Mouse (Mus musculus) midbrain, postnatal 0 days (tissue): ENCODE results near the gene Zmynd12. TPM values are rescaled to one million over a fixed set of nuclear protein-coding genes. Genes with fewer than 3 reads are reported as not detected.

Experiments used
- ATAC-seq: fragments of 200-750 bp; cut with Nextera tagmentation; 2 replicates; pipeline ENCODE4 v1.8.0; 2017; ENCODE audit warnings: moderate number of reproducible peaks, mild to moderate bottlenecking, moderate TSS enrichment, moderate library complexity; ENCODE audit not compliant: low FRiP score
- DNase-seq: peaks from one replicate; pipeline ENCODE4 v3.0.0-alpha.2; 2015; ENCODE audit warnings: low spot score
- H3K27ac ChIP-seq: fragments of 300-500 bp; sonication (generic); 2 replicates; pipeline ENCODE4 v1.5.1; 2014; ENCODE audit warnings: low read depth, mild to moderate bottlenecking, low read length, mixed read lengths
- H3K27me3 ChIP-seq: fragments of 300-500 bp; sonication (generic); 2 replicates; pipeline ENCODE4 v1.6.1; 2014; ENCODE audit warnings: low read length, control low read depth, mixed read lengths; ENCODE audit not compliant: insufficient read depth
- H3K36me3 ChIP-seq: fragments of 300-500 bp; sonication (generic); 2 replicates; pipeline ENCODE4 v1.6.1; 2014; ENCODE audit warnings: low read length, control low read depth, mixed read lengths; ENCODE audit not compliant: insufficient read depth
- H3K4me1 ChIP-seq: fragments of 300-500 bp; sonication (generic); 2 replicates; pipeline ENCODE4 v1.6.1; 2014; ENCODE audit warnings: mild to moderate bottlenecking, control low read depth, antibody characterized with exemption, low read length, mixed read lengths; ENCODE audit not compliant: insufficient read depth
- H3K4me2 ChIP-seq: fragments of 300-500 bp; sonication (generic); 2 replicates; pipeline ENCODE4 v1.6.1; 2014; ENCODE audit warnings: low read depth, mild to moderate bottlenecking, low read length, mixed read lengths; ENCODE audit not compliant: poor library complexity, severe bottlenecking
- H3K4me3 ChIP-seq: fragments of 300-500 bp; sonication (generic); 2 replicates; pipeline ENCODE4 v1.5.1; 2014; ENCODE audit warnings: low read depth, mild to moderate bottlenecking, low read length, moderate library complexity
- H3K9ac ChIP-seq: fragments of 300-500 bp; sonication (generic); replicated peaks from 2 replicates; pipeline ENCODE4 v1.6.1; 2014; ENCODE audit warnings: mild to moderate bottlenecking, low read length, moderate library complexity, mixed read lengths; ENCODE audit not compliant: poor library complexity, severe bottlenecking
- H3K9me3 ChIP-seq: fragments of 300-500 bp; sonication (generic); 2 replicates; pipeline ENCODE4 v1.6.1; 2016; ENCODE audit warnings: low read length, control low read depth
- CTCF ChIP-seq: IDR thresholded peaks from 2 replicates; pipeline ENCODE4 v1.5.1; 2016; ENCODE audit warnings: antibody characterized with exemption, mild to moderate bottlenecking
- WGBS: fragments of 180-500 bp; shearing (Covaris S2); extraction: QIAGEN DNeasy Blood & Tissue Kit; methylation state at CpG from one replicate; pipeline ENCODE4 v1.1.7; 2014; 5-methylcytosine and 5-hydroxymethylcytosine counted together
- polyA plus RNA-seq: library from polyadenylated mRNA; unstranded; fragments of >200 nt; fragmentation: Nextera tagmentation; extraction: Ambion mirVana; gene quantifications from 2 replicates; pipeline ENCODE4 v1.2.1, GENCODE M21; 2015
- total RNA-seq: library from RNA; depleted of rRNA; stranded (reverse); fragments of >200 nt; gene quantifications from 2 replicates; pipeline ENCODE4 v1.2.3, GENCODE M21; 2014

The Zmynd12 gene
- total and polyA plus RNA-seq, 2 experiments from 2014 or later: 0.16 to 0.64 TPM

DNA sequence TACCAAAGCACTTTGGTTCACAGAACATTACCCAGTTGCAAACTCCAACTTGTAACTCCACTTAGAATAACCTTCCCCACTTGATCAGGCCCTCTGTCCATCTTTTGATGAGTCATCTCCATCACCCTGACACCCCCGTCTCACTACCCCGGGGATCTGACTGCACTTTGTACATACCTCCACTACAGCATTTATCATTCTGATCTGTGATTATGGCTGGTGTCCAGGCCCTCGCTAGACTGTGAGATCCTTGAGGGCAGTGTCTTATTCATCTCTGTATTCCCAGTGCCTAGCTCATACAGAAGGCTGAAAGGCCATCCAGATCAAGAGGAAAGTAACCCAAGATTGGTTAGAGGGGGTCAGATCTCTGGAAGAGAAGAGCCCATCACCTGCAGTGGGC is 1.4 kb upstream of the Zmynd12 start:
- Histone ChIP-seq H3K27me3 (no peaks in the 10 kb centered on the region), H3K4me3 (peak overlapping the region; percentile 49), H3K4me2 (peak overlapping the region; percentile 86), H3K27ac (no peak overlapping the region), H3K36me3 (no peaks in the 10 kb centered on the region), H3K9ac (peak overlapping the region; percentile 60), H3K4me1 (peaks cover 5% of the 10 kb centered on the region; the same call in 1 of the 2 replicates), H3K9me3 (no peaks in the 10 kb centered on the region)
- DNase-seq (no peak), ATAC-seq (no peak)
- TF ChIP-seq CTCF: no peak
- WGBS: 81% methylated on average over 3 of the region's 3 CpGs

DNA sequence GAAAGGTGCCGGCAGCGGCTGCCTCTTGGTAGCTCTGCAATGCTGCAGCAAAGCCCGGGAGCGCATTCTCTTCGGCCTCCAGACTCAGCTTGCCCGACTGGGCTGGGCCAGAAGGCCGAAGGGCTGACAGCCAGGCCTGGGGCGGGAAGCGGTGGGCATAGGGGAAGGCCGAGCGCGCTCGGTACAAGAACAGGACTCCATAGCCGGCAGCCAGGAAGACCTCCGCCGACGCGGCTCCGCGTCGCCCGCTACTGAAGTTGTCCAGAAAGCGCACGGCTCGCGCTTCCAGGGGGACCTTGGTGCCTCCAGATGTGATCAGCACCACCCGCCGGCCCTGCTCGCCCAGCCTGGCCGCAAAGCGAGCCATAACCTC is 707 bp upstream of the Zmynd12 start:
- no peak for TF ChIP-seq CTCF
- under 1% methylated on average over 30 of the region's 31 CpGs for WGBS
- DNase-seq (peak; percentile 50), ATAC-seq (no peak; the same call in 1 of the 2 replicates)
- Histone ChIP-seq H3K27ac (peak overlapping the region; percentile 84), H3K36me3 (no peaks in the 10 kb centered on the region), H3K4me1 (peaks cover 5% of the 10 kb centered on the region; the same call in 1 of the 2 replicates), H3K9ac (peak overlapping the region; percentile 60), H3K9me3 (no peaks in the 10 kb centered on the region), H3K27me3 (no peaks in the 10 kb centered on the region), H3K4me2 (peak overlapping the region; percentile 86), H3K4me3 (peak overlapping the region; percentile 49)

DNA sequence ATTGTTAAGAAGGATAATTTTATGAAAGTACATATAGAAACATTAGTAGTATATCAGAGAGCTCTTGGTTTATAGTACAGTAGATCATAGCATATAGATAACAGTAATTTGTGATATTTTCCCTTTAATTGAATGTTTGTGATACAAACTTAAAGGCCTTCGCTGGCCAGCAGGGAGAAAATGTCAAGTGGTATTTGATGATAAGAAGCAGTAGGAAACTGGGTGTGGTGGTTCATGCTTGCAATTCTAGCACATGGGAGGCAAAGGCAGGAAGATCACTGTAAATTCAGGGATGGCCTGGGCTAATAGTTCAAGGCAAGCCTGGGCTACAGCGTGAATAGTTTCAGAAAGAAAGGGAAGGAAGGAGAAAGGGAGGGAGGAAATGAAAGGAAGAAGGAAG is 2.5 kb downstream of the Zmynd12 start:
- DNase-seq: no peak

DNA sequence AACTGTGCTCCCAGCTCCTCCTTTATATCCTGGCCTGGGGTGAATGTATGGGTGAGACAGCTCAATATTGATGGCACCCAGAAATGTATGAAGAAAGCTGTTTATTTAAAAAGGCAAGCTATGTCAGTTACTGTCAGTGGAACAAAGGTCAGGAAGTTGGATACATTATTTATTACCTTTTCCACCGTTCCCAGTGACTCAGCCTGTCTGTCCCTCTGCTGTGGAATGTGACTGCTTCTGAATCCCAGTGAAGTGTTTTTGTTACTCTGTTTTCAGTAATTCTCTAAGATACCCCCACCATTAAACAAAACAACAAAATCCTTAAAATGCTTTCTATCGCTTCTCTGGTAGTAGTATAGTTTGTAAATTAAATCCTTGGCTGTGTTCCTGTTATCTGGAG is 3.0 kb downstream of the Zmynd12 start:
- TF ChIP-seq CTCF: no peak
- H3K4me1 ChIP-seq: peaks cover 5% of the 10 kb centered on the region; the same call in 1 of the 2 replicates
- H3K4me3 ChIP-seq: no peak overlapping the region
- no peak overlapping the region for H3K27ac ChIP-seq
- WGBS: 58% methylated on average over 2 of the region's 2 CpGs
- H3K9ac ChIP-seq: no peak overlapping the region
- no peak overlapping the region for H3K4me2 ChIP-seq
- no peak for ATAC-seq
- no peak for DNase-seq
- H3K9me3 ChIP-seq: no peaks in the 10 kb centered on the region
- H3K27me3 ChIP-seq: no peaks in the 10 kb centered on the region
- no peaks in the 10 kb centered on the region for H3K36me3 ChIP-seq

More for the DNA sequence above, 2.5 kb downstream of the Zmynd12 start:
- Histone ChIP-seq H3K36me3 (no peaks in the 10 kb centered on the region), H3K4me1 (peaks cover 5% of the 10 kb centered on the region; the same call in 1 of the 2 replicates), H3K27ac (no peak overlapping the region), H3K9me3 (no peaks in the 10 kb centered on the region), H3K9ac (no peak overlapping the region), H3K4me3 (no peak overlapping the region), H3K4me2 (no peak overlapping the region), H3K27me3 (no peaks in the 10 kb centered on the region)
- no peak for TF ChIP-seq CTCF
- no peak for ATAC-seq
- 89% methylated on average over 2 of the region's 2 CpGs for WGBS

DNA sequence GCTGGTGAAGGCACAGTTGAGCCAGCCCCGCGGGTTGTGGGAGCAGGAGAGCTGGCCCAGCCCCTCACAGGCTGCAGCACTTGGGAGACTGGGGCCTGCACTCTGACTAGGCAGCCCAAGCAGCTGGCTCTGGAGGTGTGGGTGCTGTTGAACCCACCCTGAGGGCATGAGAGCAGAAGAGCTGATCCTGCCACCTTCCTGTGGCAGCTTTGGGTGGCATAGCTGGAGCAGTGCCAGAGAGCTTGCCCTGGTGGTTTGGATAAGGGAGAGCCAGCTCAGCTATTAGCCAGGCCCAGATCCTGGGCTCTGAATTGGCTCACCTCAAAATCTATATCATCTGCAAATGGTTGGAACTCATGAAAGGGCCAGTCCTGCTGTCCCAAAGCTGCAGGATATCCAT is 5.1 kb downstream of the Zmynd12 start:
- no peak for TF ChIP-seq CTCF
- 40% methylated on average over 2 of the region's 2 CpGs for WGBS
- no peak overlapping the region for H3K9ac ChIP-seq

DNA sequence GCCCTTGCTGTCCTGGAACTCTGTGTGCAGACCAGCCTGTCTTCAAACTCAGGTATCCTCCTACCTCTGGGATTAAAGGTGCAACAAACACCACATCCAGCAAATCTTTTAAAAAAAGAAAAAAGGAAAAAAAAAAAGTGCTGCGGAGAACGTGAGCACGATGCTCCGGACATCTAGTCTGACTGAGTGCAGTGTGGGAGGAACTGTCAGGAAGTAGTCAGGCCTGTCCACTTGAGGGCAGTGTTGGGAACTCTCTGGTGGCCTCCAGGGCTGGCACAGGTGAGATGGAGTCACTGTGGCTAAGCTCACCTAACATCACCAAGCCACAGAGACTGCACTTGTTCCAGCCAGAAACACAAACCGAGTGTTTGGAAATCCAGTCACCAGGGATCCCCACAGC is 8.1 kb downstream of the Zmynd12 start:
- no peak for ATAC-seq

More for the DNA sequence above, 5.1 kb downstream of the Zmynd12 start:
- Histone ChIP-seq H3K27ac (no peak overlapping the region), H3K27me3 (no peaks in the 10 kb centered on the region), H3K4me3 (no peak overlapping the region), H3K4me1 (no peaks in the 10 kb centered on the region), H3K9me3 (no peaks in the 10 kb centered on the region), H3K4me2 (no peak overlapping the region), H3K36me3 (no peaks in the 10 kb centered on the region)
- DNase-seq (no peak), ATAC-seq (no peak)

More for the DNA sequence above, 8.1 kb downstream of the Zmynd12 start:
- no peaks in the 10 kb centered on the region for H3K27me3 ChIP-seq
- no peaks in the 10 kb centered on the region for H3K4me1 ChIP-seq
- TF ChIP-seq CTCF: peak; percentile 64
- no peaks in the 10 kb centered on the region for H3K9me3 ChIP-seq
- H3K36me3 ChIP-seq: no peaks in the 10 kb centered on the region
- 26% methylated on average over 5 of the region's 5 CpGs for WGBS
- H3K27ac ChIP-seq: no peak overlapping the region
- no peak overlapping the region for H3K4me3 ChIP-seq
- no peak overlapping the region for H3K4me2 ChIP-seq
- peak; percentile 36 for DNase-seq
- H3K9ac ChIP-seq: no peak overlapping the region
